Mouse (Mus musculus): ENCODE measurements around the gene Rita1. TPM values are rescaled to one million over a fixed set of nuclear protein-coding genes. Genes with fewer than 3 reads are reported as not detected.
A peak's percentile ranks its signal among the peaks of the same experiment; 100 is the strongest.

The Rita1 gene
- total RNA-seq, 1 experiment from 2014 or later, result 0.81 TPM

GRCm38 (mm10) chr5:120631892-120632291 lies 19.5 kb upstream of the Rita1 start:
- no peak for ATAC-seq (ENCODE audit: extremely low read depth, insufficient number of reproducible peaks, low FRiP score, poor library complexity, severe bottlenecking)

GRCm38 (mm10) chr5:120631128-120631527 lies 18.7 kb upstream of the Rita1 start:
- ATAC-seq (ENCODE audit: extremely low read depth, insufficient number of reproducible peaks, low FRiP score, poor library complexity, severe bottlenecking), result no peak

- no peak for ATAC-seq (ENCODE audit: extremely low read depth, insufficient number of reproducible peaks, low FRiP score, poor library complexity, severe bottlenecking)
These were observed 16.2 kb upstream of the Rita1 start for GRCm38 (mm10) chr5:120628624-120629023.

GRCm38 (mm10) chr5:120627515-120628300 lies 15.3 kb upstream of the Rita1 start:
- no peak for ATAC-seq (ENCODE audit: extremely low read depth, insufficient number of reproducible peaks, low FRiP score, poor library complexity, severe bottlenecking)

GRCm38 (mm10) chr5:120626399-120626798 lies 14.0 kb upstream of the Rita1 start:
- no peak for ATAC-seq (ENCODE audit: extremely low read depth, insufficient number of reproducible peaks, low FRiP score, poor library complexity, severe bottlenecking)

GRCm38 (mm10) chr5:120624427-120624826 lies 12.0 kb upstream of the Rita1 start:
- ATAC-seq (ENCODE audit: extremely low read depth, insufficient number of reproducible peaks, low FRiP score, poor library complexity, severe bottlenecking), result no peak

GRCm38 (mm10) chr5:120622198-120622851 lies 9.9 kb upstream of the Rita1 start:
- peak; percentile 3; the same call in 1 of the 2 replicates for ATAC-seq (ENCODE audit: extremely low read depth, insufficient number of reproducible peaks, low FRiP score, poor library complexity, severe bottlenecking)

GRCm38 (mm10) chr5:120621846-120622197 lies 9.4 kb upstream of the Rita1 start:
- no peak for ATAC-seq (ENCODE audit: extremely low read depth, insufficient number of reproducible peaks, low FRiP score, poor library complexity, severe bottlenecking)

GRCm38 (mm10) chr5:120621078-120621765 lies 8.8 kb upstream of the Rita1 start:
- ATAC-seq (ENCODE audit: extremely low read depth, insufficient number of reproducible peaks, low FRiP score, poor library complexity, severe bottlenecking), result peak; percentile 42

GRCm38 (mm10) chr5:120620375-120621077 lies 8.1 kb upstream of the Rita1 start:
- ATAC-seq (ENCODE audit: extremely low read depth, insufficient number of reproducible peaks, low FRiP score, poor library complexity, severe bottlenecking), result peak; percentile 53

- 0 out of 2 replicates have a peak, but pooled peaks have one; percentile 18 for ATAC-seq (ENCODE audit: extremely low read depth, insufficient number of reproducible peaks, low FRiP score, poor library complexity, severe bottlenecking)
These were observed 6.8 kb upstream of the Rita1 start for GRCm38 (mm10) chr5:120619201-120619600.

- ATAC-seq (ENCODE audit: extremely low read depth, insufficient number of reproducible peaks, low FRiP score, poor library complexity, severe bottlenecking), result no peak
These were observed 6.4 kb upstream of the Rita1 start for GRCm38 (mm10) chr5:120618778-120619177.

- no peak for ATAC-seq (ENCODE audit: extremely low read depth, insufficient number of reproducible peaks, low FRiP score, poor library complexity, severe bottlenecking)
These were observed 3.5 kb upstream of the Rita1 start for GRCm38 (mm10) chr5:120615903-120616302.

GRCm38 (mm10) chr5:120612822-120613604 lies 624 bp upstream of the Rita1 start:
- ATAC-seq (ENCODE audit: extremely low read depth, insufficient number of reproducible peaks, low FRiP score, poor library complexity, severe bottlenecking), result peak; percentile 88

GRCm38 (mm10) chr5:120611416-120611815 lies 973 bp downstream of the Rita1 start:
- no peak for ATAC-seq (ENCODE audit: extremely low read depth, insufficient number of reproducible peaks, low FRiP score, poor library complexity, severe bottlenecking)

GRCm38 (mm10) chr5:120610906-120611305 lies 1.5 kb downstream of the Rita1 start:
- ATAC-seq (ENCODE audit: extremely low read depth, insufficient number of reproducible peaks, low FRiP score, poor library complexity, severe bottlenecking), result no peak

- no peak for ATAC-seq (ENCODE audit: extremely low read depth, insufficient number of reproducible peaks, low FRiP score, poor library complexity, severe bottlenecking)
These were observed 3.1 kb downstream of the Rita1 start for GRCm38 (mm10) chr5:120609246-120609775.

- ATAC-seq (ENCODE audit: extremely low read depth, insufficient number of reproducible peaks, low FRiP score, poor library complexity, severe bottlenecking), result no peak
These were observed 5.1 kb downstream of the Rita1 start for GRCm38 (mm10) chr5:120607335-120607734.

Measured in neutrophil, adult 5-6 weeks (primary cell).